Mouse (Mus musculus): Measurements from ENCODE around the gene Myh7.
"Not testable (repeated sequence)": the region's sequence is repeated elsewhere in the genome, so short reads cannot be mapped to it uniquely, and the experiment has no call there.

The Myh7 gene

GRCm38 (mm10) chr14:55003878-55004855 lies 9.7 kb upstream of the Myh7 start:
- no peak for DNase-seq

GRCm38 (mm10) chr14:55002687-55003120 lies 8.3 kb upstream of the Myh7 start:
- no peak for DNase-seq

GRCm38 (mm10) chr14:55001938-55002686 lies 7.7 kb upstream of the Myh7 start:
- DNase-seq = no peak

GRCm38 (mm10) chr14:55001446-55001845 lies 7.0 kb upstream of the Myh7 start:
- no peak for DNase-seq

- no peak for DNase-seq
Measured at GRCm38 (mm10) chr14:55000814-55001213, 6.4 kb upstream of the Myh7 start.

- DNase-seq = not testable (repeated sequence)
Measured at GRCm38 (mm10) chr14:54999868-55000267, 5.4 kb upstream of the Myh7 start.

GRCm38 (mm10) chr14:54998680-54999079 lies 4.3 kb upstream of the Myh7 start:
- no peak for DNase-seq

- DNase-seq = no peak
Measured at GRCm38 (mm10) chr14:54997297-54997696, 2.9 kb upstream of the Myh7 start.

GRCm38 (mm10) chr14:54996793-54997192 lies 2.4 kb upstream of the Myh7 start:
- no peak for DNase-seq

- DNase-seq = no peak
Measured at GRCm38 (mm10) chr14:54995457-54996138, 1.2 kb upstream of the Myh7 start.

- DNase-seq = no peak
Measured at GRCm38 (mm10) chr14:54994869-54995186, 402 bp upstream of the Myh7 start.

GRCm38 (mm10) chr14:54993636-54994035 lies 790 bp downstream of the Myh7 start:
- no peak for DNase-seq

GRCm38 (mm10) chr14:54992196-54992595 lies 2.2 kb downstream of the Myh7 start:
- no peak for DNase-seq

GRCm38 (mm10) chr14:54989886-54990441 lies 4.5 kb downstream of the Myh7 start:
- DNase-seq = no peak

- no peak for DNase-seq
Measured at GRCm38 (mm10) chr14:54988882-54989281, 5.5 kb downstream of the Myh7 start.

- DNase-seq = not testable (repeated sequence)
Measured at GRCm38 (mm10) chr14:54988350-54988874, 6.0 kb downstream of the Myh7 start.

- no peak for DNase-seq
Measured at GRCm38 (mm10) chr14:54981934-54982333, 12.5 kb downstream of the Myh7 start.

GRCm38 (mm10) chr14:54978664-54979063 lies 15.8 kb downstream of the Myh7 start:
- DNase-seq = no peak

- no peak for DNase-seq
Measured at GRCm38 (mm10) chr14:54976633-54977032, 17.8 kb downstream of the Myh7 start, which contains the start of gene Gm17428. TSS of gene Gm17428 (plus strand) at chr14:54976933.

GRCm38 (mm10) chr14:54974068-54974791 lies 20.2 kb downstream of the Myh7 start:
- DNase-seq = no peak

GRCm38 (mm10) chr14:54972786-54973185 lies 21.6 kb downstream of the Myh7 start:
- DNase-seq = not testable (repeated sequence)

- DNase-seq = no peak
Measured at GRCm38 (mm10) chr14:54968344-54968743, 26.1 kb downstream of the Myh7 start.

All from kidney, adult 9 months (tissue).